Mouse (Mus musculus) myocyte (in vitro differentiated cells): Measurements from ENCODE around the gene Fam71e1. TPM values are rescaled to one million over a fixed set of nuclear protein-coding genes. Genes with fewer than 3 reads are reported as not detected.

Experiments used
- H3K27me3 ChIP-seq: one replicate; pipeline ENCODE4 v1.6.1; 2011; ENCODE audit not compliant: control insufficient read depth, insufficient read depth, insufficient read length
- H3K36me3 ChIP-seq: one replicate; pipeline ENCODE4 v1.6.1; 2011; ENCODE audit not compliant: control insufficient read depth, insufficient read depth
- H3K4me2 ChIP-seq: one replicate; pipeline ENCODE4 v1.6.1; 2011; ENCODE audit warnings: low read depth, control low read depth
- H3K4me3 ChIP-seq: one replicate; pipeline ENCODE4 v1.5.1; 2011; ENCODE audit warnings: mild to moderate bottlenecking, control low read depth, moderate library complexity
- H3K79me2 ChIP-seq: one replicate; pipeline ENCODE4 v1.6.1; 2011; ENCODE audit not compliant: control insufficient read depth, insufficient read depth
- H3ac ChIP-seq: one replicate; pipeline ENCODE4 v1.6.1; 2011; ENCODE audit not compliant: control insufficient read depth, insufficient read length
- CEBPB ChIP-seq: IDR thresholded peaks from 2 replicates; pipeline ENCODE4 v1.6.1; 2011; ENCODE audit warnings: mild to moderate bottlenecking, moderate library complexity; ENCODE audit not compliant: poor library complexity, insufficient read depth, severe bottlenecking
- E2F4 ChIP-seq: IDR thresholded peaks from one replicate; pipeline ENCODE4 v1.6.1; 2011; ENCODE audit warnings: mild to moderate bottlenecking, control low read depth, moderate library complexity; ENCODE audit not compliant: insufficient read depth
- MAX ChIP-seq: IDR thresholded peaks from one replicate; pipeline ENCODE4 v1.6.1; 2011; ENCODE audit warnings: low read depth, mild to moderate bottlenecking, control low read depth
- MYOD1 ChIP-seq, 3 experiments: IDR thresholded peaks; one replicate each; pipeline ENCODE4 v1.6.1; 2011; ENCODE audit warnings: control low read depth in 2 of 3, low read depth in 2 of 3, mild to moderate bottlenecking in 2 of 3, moderate library complexity in 1 of 3; ENCODE audit not compliant: insufficient read length in 2 of 3, control insufficient read depth in 1 of 3
- MYOG ChIP-seq, 3 experiments: IDR thresholded peaks; one replicate each; pipeline ENCODE4 v1.6.1; 2011; ENCODE audit warnings: control low read depth in 2 of 3, low read depth in 2 of 3, mild to moderate bottlenecking in 2 of 3; ENCODE audit not compliant: insufficient read length in 2 of 3, control insufficient read depth in 1 of 3, insufficient read depth in 1 of 3
- POLR2A ChIP-seq: IDR thresholded peaks from one replicate; pipeline ENCODE4 v1.6.1; 2011; ENCODE audit warnings: low read depth, mild to moderate bottlenecking, control low read depth, moderate library complexity; ENCODE audit not compliant: insufficient read length
- POLR2AphosphoS2 ChIP-seq: IDR thresholded peaks from one replicate; pipeline ENCODE4 v1.6.1; 2011; ENCODE audit warnings: low read depth, control low read depth; ENCODE audit not compliant: insufficient read length
- REST ChIP-seq: IDR thresholded peaks from one replicate; pipeline ENCODE4 v1.6.1; 2011; ENCODE audit warnings: mild to moderate bottlenecking, control low read depth, moderate library complexity; ENCODE audit not compliant: insufficient read depth, insufficient read length
- SRF ChIP-seq: IDR thresholded peaks from one replicate; pipeline ENCODE4 v1.6.1; 2011; ENCODE audit warnings: low read depth; ENCODE audit not compliant: control insufficient read depth, insufficient read length
- TCF12 ChIP-seq: IDR thresholded peaks from one replicate; pipeline ENCODE4 v1.6.1; 2011; ENCODE audit warnings: mild to moderate bottlenecking, control low read depth; ENCODE audit not compliant: poor library complexity, insufficient read depth, severe bottlenecking
- TCF3 ChIP-seq: IDR thresholded peaks from one replicate; pipeline ENCODE4 v1.6.1; 2011; ENCODE audit warnings: low read depth, control low read depth; ENCODE audit not compliant: insufficient read length
- USF1 ChIP-seq: IDR thresholded peaks from one replicate; pipeline ENCODE4 v1.6.1; 2011; ENCODE audit warnings: low read depth, mild to moderate bottlenecking, control low read depth, moderate library complexity
- polyA plus RNA-seq: library from polyadenylated mRNA; unstranded; fragments of >200 nt; fragmentation: generic; extraction: Trizol; gene quantifications from one replicate; pipeline ENCODE4 v1.2.1, GENCODE M21; 2012; ENCODE audit warnings: missing spikeins

Gene Fam71e1
- polyA plus RNA-seq, 1 experiment, result 1.7 TPM

DNA sequence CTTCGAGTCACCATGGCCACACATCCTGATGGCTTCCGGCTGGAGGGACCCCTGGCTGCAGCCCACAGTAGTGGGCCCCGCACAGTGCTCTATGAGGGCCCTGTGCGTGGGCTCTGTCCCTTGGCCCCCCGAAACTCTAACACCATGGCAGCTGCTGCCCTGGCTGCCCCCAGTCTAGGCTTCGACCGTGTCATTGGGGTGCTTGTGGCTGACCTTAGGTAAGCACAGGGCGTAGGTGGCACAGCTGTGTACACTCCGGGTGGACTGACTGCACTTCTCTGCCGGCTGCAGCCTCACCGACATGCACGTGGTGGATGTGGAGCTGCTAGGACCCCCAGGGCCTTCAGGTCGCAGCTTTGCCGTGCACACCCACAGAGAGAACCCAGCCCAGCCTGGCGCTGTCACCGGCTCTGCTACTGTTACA, 29.5 kb upstream of the Fam71e1 start:
- Histone ChIP-seq H3K4me2 (peak overlapping the region; percentile 53), H3K36me3 (no peaks in the 10 kb centered on the region), H3K4me3 (peak overlapping the region; percentile 75), H3ac (no peak overlapping the region), H3K27me3 (peaks cover 23% of the 10 kb centered on the region), H3K79me2 (no peaks in the 10 kb centered on the region)
- TF ChIP-seq CEBPB (no peak), SRF (no peak), USF1 (no peak), TCF3 (no peak), MYOG (IDR thresholded peaks at IDR 0.05; ENCODE audit: control insufficient read depth in 1 of 3, insufficient read depth in 1 of 3, insufficient read length in 2 of 3, low read depth in 2 of 3) (peak in 1 of 3 experiments; percentile 24), MYOD1 (IDR thresholded peaks at IDR 0.05; ENCODE audit: control insufficient read depth in 1 of 3, insufficient read length in 2 of 3, low read depth in 2 of 3) (peak in 1 of 3 experiments; percentile 57), REST (no peak), E2F4 (no peak), POLR2A (peak; percentile 41), POLR2AphosphoS2 (no peak), TCF12 (no peak), MAX (no peak)

DNA sequence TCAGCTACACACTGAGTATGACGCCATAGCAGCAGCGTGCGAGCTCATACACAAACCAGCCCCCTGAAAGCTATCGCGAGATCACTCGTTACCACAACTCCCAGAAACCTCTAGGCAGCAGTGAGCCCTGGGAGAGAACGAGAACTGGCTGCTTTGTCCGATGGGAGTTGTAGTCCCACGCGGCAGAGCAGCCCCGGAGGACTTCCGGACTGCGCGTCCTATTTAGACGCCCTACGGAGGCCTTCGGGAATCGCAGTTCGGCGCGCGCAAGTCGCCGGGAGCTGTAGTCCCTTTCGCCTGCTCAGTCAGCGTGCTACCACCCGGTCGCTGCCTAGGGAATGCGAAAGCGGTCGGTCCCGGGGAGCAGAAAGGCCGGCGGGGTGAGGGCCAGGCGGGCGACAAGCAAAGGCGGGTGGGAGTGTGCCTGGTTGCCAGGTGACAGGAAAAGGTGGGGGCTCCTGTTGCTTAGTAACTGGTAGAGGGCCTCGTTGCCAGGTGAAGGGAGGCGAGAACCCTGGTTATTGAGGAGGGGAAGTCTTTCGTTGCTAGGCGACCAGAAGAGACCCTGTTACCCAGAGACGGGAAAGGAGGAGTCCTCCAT, 28.5 kb upstream of the Fam71e1 start, which contains the start of gene Josd2:
Josd2 (plus strand) TSS at position 170 of the 601 bp plus-strand sequence.
- H3K79me2 ChIP-seq, result no peaks in the 10 kb centered on the region
- peak within 1 kb of the TSS; percentile 1 for H3ac ChIP-seq
- H3K36me3 ChIP-seq, result no peaks in the 10 kb centered on the region
- H3K4me3 ChIP-seq, result peak within 1 kb of the TSS; percentile 75
- TF ChIP-seq MYOD1 (IDR thresholded peaks at IDR 0.05; ENCODE audit: control insufficient read depth in 1 of 3, insufficient read length in 2 of 3, low read depth in 2 of 3), result peak in 1 of 3 experiments; percentile 11
- TF ChIP-seq MYOG (IDR thresholded peaks at IDR 0.05; ENCODE audit: control insufficient read depth in 1 of 3, insufficient read depth in 1 of 3, insufficient read length in 2 of 3, low read depth in 2 of 3), result no peak
- peak; percentile 87 for TF ChIP-seq POLR2A
- peak; percentile 76 for TF ChIP-seq POLR2AphosphoS2
- no peak for TF ChIP-seq TCF3
- no peak for TF ChIP-seq CEBPB
- TF ChIP-seq TCF12, result no peak
- peaks cover 13% of the 10 kb centered on the region for H3K27me3 ChIP-seq
- H3K4me2 ChIP-seq, result peak within 1 kb of the TSS; percentile 73

DNA sequence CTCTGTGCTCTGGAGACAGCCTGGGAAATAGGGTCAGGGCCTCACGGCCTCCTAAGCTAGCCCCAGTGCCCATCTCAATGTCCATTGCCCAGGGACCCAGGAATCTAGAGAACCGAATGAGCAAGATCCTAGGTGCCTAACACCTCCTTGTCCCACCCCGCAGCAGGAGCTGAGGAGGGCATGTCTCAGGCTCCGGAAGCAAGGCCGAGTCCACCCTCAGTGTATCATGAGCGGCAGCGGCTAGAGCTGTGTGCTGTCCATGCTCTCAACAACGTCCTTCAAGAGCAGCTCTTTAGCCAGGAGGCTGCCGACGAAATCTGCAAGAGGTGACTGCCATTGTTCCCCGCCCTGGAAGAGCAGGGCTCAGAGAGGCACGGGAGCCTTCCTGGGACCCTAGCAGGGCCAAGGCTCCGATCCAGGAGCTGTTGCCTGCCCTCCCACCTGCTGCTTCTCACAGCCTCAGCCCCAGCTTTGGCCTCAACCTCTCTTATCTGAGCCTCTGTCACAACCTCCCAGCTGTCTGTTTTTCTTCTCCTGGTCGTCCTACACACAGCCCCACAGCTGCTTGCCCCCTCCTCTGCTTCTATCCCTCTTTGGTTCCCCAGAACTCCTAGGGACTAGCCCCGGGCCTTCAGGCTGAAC, 27.6 kb upstream of the Fam71e1 start:
- peaks cover 6% of the 10 kb centered on the region for H3K27me3 ChIP-seq
- no peaks in the 10 kb centered on the region for H3K79me2 ChIP-seq
- H3K4me3 ChIP-seq, result peak overlapping the region; percentile 75
- H3K36me3 ChIP-seq, result no peaks in the 10 kb centered on the region
- no peak for TF ChIP-seq USF1
- TF ChIP-seq MYOG (IDR thresholded peaks at IDR 0.05; ENCODE audit: control insufficient read depth in 1 of 3, insufficient read depth in 1 of 3, insufficient read length in 2 of 3, low read depth in 2 of 3), result peak in 2 of 3 experiments; percentile 63 to 78
- peak in 2 of 3 experiments; percentile 29 to 65 for TF ChIP-seq MYOD1 (IDR thresholded peaks at IDR 0.05; ENCODE audit: control insufficient read depth in 1 of 3, insufficient read length in 2 of 3, low read depth in 2 of 3)
- no peak for TF ChIP-seq E2F4
- no peak for TF ChIP-seq MAX
- peak; percentile 61 for TF ChIP-seq POLR2AphosphoS2
- peak overlapping the region; percentile 1 for H3ac ChIP-seq
- H3K4me2 ChIP-seq, result peak overlapping the region; percentile 73

DNA sequence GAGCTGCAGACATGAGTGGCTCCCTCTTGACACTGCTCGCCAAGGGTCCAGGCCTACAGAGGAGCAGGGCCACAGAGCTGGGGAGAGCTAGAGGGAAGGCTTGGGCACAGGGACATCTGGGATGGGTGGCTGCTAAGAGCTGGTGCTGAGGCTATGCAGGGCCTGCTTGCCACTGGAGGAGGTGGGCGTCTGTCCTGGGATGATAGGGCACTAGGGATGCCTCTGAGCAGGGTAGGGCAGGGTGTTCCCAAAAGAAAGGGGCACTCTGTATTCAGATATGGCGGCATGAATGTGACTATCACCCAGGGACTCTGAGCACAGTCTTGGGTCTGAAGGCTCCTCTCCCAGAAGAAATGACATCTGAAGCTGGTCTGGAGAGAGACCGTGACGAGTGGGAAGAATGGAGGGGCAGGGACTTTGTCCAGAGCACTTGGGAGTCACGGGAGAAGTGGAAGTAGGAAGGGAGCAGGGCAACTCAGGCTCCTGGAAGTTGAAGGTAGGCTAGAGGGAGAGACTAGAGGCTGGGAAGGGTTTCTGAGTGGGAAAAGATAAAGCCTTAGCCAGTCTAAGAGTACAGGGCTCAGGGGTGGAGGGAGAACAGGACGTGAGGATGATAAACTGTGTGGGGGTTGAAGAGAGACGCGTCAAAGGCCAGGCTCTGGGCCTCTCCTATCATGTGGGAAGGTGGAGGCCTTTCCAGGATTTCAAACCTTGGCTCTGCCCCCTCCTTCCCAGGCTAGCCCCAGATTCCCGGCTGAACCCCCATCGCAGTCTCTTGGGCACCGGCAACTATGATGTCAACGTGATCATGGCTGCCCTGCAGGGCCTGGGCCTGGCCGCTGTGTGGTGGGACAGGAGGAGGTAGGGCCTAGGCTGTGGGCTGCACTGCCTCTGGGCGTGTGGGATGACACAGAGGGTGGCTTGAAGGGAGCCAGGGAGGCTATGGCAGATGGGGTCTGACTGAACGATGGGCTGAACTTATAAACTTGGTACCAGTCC, 26.4 kb upstream of the Fam71e1 start:
- Histone ChIP-seq H3K4me2 (peak overlapping the region; percentile 73), H3ac (no peak overlapping the region), H3K79me2 (no peaks in the 10 kb centered on the region), H3K27me3 (no peaks in the 10 kb centered on the region), H3K36me3 (no peaks in the 10 kb centered on the region), H3K4me3 (peak overlapping the region; percentile 75)
- TF ChIP-seq REST (no peak), MAX (no peak), MYOD1 (IDR thresholded peaks at IDR 0.05; ENCODE audit: control insufficient read depth in 1 of 3, insufficient read length in 2 of 3, low read depth in 2 of 3) (no peak), POLR2A (peak; percentile 25), USF1 (no peak), POLR2AphosphoS2 (peak; percentile 40), TCF12 (no peak), MYOG (IDR thresholded peaks at IDR 0.05; ENCODE audit: control insufficient read depth in 1 of 3, insufficient read depth in 1 of 3, insufficient read length in 2 of 3, low read depth in 2 of 3) (no peak)
